Mouse (Mus musculus): Measurements from ENCODE around the gene Olfr287.

Olfr287 gene

GRCm38 (mm10) chr15:98170365-98170764, 50.5 kb downstream of the Olfr287 start:
- no peak for ATAC-seq (ENCODE audit: insufficient number of reproducible peaks, low FRiP score, low TSS enrichment)

GRCm38 (mm10) chr15:98168622-98169004, 52.2 kb downstream of the Olfr287 start:
- ATAC-seq (ENCODE audit: insufficient number of reproducible peaks, low FRiP score, low TSS enrichment): no peak

GRCm38 (mm10) chr15:98167645-98168621, 52.9 kb downstream of the Olfr287 start:
- peak; percentile 92 for ATAC-seq (ENCODE audit: insufficient number of reproducible peaks, low FRiP score, low TSS enrichment)

DNA sequence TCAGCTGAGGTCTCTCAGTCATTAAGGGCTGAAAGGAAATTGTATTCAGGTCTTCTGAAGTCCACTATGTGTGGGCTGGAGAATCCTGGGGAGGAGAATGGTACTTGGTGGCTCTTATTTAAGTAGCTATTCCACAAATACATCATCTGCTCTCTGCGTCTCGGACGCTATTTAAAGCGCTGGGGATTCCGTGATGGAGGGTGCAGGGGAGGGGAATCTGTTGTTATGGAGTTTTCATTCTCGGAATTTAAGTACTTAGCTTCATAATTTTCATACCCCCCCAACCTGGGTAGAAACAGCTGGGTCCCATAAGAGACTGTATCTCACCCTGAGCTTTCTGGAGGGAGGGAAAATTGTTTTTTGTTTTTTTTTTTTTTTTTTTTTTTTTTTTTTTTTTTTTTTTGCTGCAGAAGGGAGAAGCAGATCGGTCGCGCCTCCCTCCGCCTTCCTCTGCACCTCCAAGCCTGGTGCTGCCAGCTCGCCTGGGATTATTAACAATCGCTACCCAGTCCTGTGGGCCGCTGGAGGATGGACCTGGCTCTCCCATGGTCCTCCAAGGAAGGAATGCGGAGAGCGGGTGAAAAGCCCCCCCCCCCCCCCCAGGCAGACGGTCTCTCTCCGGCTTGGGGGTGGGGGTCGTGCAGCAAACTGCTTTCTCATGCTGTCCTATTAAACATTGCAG, 53.8 kb downstream of the Olfr287 start, which contains the start of gene Ccdc184:
TSS of gene Ccdc184 (plus strand) at position 196 of the 682 bp plus-strand sequence.
- ATAC-seq (ENCODE audit: insufficient number of reproducible peaks, low FRiP score, low TSS enrichment): peak; percentile 65

GRCm38 (mm10) chr15:98165525-98165924, 55.3 kb downstream of the Olfr287 start, which contains the start of gene Asb8:
Asb8 (minus strand) TSS chr15:98165625.
- no peak for ATAC-seq (ENCODE audit: insufficient number of reproducible peaks, low FRiP score, low TSS enrichment)

DNA sequence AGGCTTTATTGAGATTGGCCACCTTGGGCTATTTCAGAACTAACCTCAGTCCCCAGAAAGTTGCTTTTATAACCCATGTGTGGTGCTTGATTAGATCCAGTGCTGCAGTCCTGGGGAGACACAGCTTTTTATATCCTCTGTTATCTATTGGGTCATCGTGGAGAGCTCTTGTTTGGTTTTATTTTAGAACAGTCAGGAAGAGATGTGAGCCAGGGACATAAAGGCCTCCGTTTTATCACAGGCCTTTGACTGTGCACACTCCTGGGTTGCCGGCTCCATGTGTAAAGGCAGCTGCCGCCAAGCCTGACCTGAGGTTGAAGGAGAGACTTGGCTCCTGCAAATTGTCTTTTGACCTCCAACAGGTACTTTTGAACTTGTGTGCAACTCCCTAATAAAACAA, 58.3 kb downstream of the Olfr287 start:
- ATAC-seq (ENCODE audit: insufficient number of reproducible peaks, low FRiP score, low TSS enrichment): no peak

DNA sequence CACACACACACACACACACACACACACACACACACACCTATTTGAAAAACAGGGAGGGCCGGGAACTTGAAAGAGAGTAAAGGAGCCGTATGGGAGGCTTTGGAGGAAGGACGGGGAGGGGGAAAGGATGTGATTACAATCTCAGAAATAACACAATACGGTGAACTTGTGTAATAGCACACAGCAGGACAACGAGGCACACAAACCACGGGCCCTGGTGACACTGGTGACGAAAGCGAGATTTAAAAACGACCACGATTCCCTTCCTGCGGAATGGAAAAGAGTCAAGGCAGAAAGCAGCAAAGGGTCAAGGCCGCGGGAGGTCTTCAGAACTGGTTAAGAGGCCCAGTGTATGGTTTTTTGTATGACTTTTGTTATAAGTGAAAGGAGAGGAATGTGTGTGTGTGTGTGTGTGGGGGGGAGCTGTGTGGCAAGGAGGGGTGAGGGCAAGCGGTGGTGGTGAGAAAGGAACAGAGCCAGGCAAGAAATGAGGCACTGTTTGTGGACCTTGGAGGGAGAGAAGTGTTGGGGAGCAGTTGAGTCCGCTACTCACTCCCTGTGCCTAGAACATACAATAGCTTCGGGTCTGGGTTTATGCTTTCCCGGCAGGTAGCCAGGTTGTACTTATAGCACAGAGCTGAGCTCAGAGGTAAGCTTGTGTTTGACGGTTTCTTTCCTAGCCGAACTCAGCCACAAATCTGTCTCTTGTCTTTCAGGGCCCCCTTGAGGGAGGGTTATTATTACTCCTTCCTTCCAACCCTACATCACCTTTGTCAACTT, 59.6 kb downstream of the Olfr287 start:
- no peak for ATAC-seq (ENCODE audit: insufficient number of reproducible peaks, low FRiP score, low TSS enrichment)

DNA sequence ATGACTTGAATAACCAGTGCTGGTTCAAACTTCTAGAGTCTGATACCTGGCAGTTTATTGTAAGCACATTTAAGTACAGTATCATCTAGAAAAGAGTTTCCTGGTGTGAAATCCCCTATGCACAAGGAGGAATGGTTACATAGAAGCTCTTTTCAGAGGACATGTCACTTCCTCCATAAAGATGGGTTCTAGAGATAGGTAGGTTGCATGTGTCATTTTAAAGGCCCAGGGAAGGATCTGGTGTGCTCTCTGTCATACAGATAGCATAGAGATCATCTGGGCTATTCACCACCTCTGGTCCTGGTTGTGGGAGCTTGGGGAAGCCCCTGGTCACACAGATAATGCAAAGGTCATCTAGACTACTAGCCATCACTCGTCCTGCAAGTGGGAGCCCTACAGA, 63.6 kb downstream of the Olfr287 start:
- ATAC-seq (ENCODE audit: insufficient number of reproducible peaks, low FRiP score, low TSS enrichment): no peak
